Mouse (Mus musculus): Measurements from ENCODE around the gene Gclm.

Gene Gclm

GRCm38 (mm10) chr3:122292300-122293222 is 47.2 kb downstream of the Gclm start:
- DNase-seq (ENCODE audit: low spot score): peak; percentile 96

GRCm38 (mm10) chr3:122293223-122293953 is 48.0 kb downstream of the Gclm start:
- DNase-seq (ENCODE audit: low spot score): peak; percentile 47

DNA sequence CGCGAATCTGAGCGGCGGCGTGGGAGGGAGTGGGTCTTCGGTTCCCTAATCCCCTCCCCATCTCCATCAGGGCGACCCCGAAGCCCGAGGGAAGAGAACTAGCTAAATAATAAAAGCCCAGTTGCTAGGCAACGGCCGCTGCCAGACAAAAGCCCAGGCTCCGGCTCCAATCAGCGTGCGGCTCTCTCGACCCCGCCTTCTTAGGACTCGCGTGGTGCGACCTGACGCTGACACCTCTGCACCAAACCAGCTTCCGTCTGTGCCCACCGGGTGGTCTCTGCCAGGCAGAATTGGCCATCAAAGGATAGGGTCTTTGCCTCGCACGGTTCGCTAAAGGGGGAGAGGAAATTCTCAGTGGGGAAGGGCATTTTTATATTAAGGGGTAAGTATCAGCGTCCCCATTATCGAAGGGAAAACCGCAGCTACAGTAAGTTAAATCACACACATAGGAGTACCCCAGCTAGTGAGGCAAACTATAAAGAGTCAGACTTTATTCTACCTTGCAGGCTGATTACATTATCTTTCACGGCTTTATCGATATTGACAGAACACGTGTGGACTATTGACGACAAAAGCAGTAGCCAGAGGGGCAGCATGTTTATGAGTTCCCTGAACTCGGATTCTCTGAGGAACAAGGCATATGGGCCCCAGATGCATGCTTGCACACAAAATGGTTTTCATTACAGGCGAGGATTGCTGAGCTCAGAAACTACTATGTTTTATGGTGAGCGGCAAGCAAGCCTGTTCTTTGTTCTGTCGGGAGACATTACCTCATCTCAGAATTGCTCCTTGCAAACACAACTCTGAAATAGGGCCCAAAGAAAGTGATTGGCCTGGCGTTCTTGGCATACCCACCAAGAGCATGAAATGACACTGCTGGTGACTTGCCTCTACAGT is 48.8 kb downstream of the Gclm start, which contains the start of gene Bcar3:
Gene Bcar3, plus strand, starts transcription at position 183 of the 897 bp plus-strand sequence.
- peak; percentile 85 for DNase-seq (ENCODE audit: low spot score)

DNA sequence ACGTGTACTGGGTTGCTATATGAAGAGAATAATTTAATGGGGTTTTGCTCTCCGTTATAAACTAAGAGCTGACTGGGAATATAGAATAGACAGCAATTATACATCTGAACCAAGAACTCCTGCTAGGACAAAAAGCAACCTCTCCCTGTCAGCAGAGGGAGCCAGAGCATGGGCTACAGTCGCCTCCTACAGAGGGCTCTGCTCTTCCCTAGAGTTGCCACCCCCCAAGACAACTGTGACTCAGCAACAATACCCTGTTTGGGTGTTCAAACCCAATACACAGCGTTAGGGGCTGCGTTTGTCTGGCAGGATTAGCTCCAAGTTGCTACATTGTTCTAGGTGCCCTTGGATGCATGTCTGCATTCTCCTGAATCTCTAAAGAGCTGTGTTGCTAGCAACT is 50.2 kb downstream of the Gclm start:
- DNase-seq (ENCODE audit: low spot score): peak; percentile 38

GRCm38 (mm10) chr3:122296979-122297378 is 51.6 kb downstream of the Gclm start:
- DNase-seq (ENCODE audit: low spot score): no peak

- no peak for DNase-seq (ENCODE audit: low spot score)
Observed at GRCm38 (mm10) chr3:122300983-122301919, 55.9 kb downstream of the Gclm start.

DNA sequence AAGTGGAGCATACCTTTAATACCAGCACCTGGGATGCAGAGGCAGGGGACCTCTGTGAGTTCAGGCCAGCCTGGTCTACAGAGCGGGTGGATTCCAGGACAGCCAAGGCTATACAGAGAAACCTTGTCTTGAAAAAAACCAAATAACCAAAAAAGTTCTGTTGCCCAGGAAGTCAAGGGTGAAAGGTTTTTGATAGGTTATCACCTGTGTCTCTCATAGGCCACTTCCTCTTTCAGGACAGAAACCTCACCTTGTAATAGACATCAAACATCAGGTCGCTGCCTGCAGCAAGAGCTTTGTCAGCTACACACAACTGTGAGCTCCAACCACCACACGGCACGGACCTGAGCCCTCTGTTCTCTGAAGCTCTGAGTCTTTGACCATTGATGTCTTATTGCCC is 59.2 kb downstream of the Gclm start:
- DNase-seq (ENCODE audit: low spot score): no peak

DNA sequence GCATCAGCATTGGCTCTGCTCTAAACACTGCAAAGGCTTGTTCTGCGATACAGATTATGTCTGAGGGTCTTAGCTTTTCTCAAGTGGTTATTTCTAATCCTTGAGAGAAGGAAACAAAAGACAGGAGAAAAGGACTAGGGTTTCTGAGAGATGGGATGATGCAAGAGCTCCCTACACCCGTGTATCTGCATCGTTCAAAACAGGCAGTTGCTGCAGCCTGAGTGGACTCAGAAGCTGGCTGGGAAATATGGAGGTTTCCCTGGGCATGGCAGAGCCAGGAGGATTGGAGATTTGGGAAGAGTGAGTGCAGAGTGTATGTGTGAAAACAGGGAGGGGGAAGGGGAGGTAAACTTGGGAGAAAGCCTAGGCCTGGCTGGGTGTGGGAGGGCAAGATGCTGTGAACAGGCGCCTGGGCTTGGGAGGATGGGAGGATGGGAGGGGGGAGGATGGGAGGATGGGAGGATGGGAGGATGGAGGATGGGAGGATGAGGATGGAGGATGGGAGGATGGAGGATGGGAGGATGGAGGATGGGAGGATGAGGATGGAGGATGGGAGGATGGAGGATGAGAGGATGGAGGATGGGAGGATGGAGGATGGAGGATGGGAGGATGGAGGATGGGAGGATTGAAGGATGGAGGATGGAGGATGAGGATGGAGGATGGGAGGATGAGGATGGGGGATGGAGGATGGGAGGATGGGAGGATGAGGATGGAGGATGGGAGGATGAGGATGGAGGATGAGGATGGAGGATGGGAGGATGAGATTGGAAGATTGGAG is 62.7 kb downstream of the Gclm start:
- DNase-seq (ENCODE audit: low spot score): no peak

DNA sequence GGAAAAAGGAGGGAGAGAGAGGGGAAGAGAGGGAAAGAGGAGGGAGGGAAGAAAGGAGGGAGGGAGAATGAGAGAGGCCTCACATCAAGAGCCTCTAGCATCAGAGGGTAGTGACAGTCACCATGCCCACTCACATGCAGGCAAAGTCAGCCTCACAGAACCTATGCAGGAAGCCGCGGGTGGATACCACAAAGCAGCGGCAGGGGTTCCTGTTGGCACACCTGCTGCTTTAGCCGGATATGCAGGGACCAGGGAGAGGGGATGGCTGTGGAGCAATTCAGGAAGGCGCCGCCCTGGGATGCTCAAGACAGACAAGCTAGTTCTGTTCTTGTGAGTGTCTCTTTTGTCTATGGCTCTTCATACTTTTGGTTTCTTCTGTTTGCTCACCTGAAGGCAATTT is 63.6 kb downstream of the Gclm start:
- no peak for DNase-seq (ENCODE audit: low spot score)

- peak; percentile 89 for DNase-seq (ENCODE audit: low spot score)
Observed at GRCm38 (mm10) chr3:122312078-122312477, 66.7 kb downstream of the Gclm start.

- DNase-seq (ENCODE audit: low spot score): no peak
Observed at GRCm38 (mm10) chr3:122312936-122313629, 67.7 kb downstream of the Gclm start.

GRCm38 (mm10) chr3:122313936-122314335 is 68.6 kb downstream of the Gclm start:
- no peak for DNase-seq (ENCODE audit: low spot score)

DNA sequence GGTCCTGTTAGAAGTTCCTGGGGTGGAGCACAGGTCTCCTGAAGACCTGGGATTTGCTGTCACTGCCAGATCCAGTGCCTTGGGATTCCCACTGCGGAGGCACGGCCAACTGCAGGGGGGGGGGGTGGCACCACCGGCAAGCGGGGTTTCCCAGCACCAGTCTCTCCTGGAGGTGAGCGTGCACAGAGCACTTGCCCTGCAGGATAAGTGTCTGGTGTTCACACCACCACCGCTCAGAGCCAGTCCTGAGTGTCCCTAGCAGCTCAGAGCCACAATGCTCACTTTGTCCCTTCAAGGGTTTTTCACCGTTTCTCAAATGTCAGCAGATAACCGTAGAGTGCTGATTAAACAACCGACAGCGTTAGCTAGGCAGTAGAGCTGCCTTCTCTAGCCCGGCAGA is 71.3 kb downstream of the Gclm start:
- no peak for DNase-seq (ENCODE audit: low spot score)

DNA sequence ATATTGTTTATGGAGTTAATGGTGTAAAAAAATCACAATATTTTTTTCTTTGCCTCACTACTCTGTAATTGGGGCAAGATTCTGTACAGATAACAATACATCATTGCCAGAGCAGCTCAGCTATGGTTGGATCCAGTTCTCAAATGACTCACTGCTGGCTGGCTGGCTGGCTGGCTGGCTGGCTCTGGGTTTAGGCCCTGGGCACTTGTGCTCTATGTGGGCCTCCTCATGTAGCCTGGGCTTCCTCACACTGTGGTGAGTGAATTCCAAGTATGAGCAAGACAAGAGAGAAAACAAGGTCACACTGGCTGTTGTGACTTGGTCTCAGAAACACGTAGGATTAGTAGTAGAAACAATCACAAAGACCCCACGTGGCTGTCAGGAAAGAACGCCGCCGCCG is 72.0 kb downstream of the Gclm start:
- no peak for DNase-seq (ENCODE audit: low spot score)
